Mouse (Mus musculus): ENCODE measurements around the gene Myo1d.

Myo1d gene

GRCm38 (mm10) chr11:80779527-80780344, at the start of gene Myo1d:
Gene Myo1d, minus strand, starts transcription at chr11:80780025.
- in situ Hi-C loops (cut with MboI, MseI), result loop anchor here (10.0 kb wide), 3 partner anchors 85 to 285 kb away; no protein-coding TSS in a partner anchor

DNA sequence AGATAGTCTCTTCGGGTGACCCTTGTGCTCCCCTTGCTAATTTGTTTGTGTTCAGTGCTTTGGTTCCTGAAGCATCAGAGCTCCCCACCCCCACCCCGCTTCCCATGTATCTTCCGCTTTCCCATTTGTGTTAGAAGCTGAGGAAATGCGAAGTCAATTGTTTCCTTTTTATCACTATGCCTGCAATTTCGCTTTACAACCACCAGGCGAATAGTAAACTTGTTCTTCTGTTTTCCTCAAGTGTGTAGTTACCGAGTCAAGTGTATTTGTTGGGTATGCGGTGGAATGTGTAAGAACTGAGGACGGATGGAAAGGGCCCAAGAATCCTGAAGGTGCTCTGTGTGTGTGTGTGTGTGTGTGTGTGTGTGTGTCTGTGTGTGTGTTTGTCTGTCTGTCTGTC, 42.0 kb upstream of the Myo1d start:
- in situ Hi-C loops (cut with MboI, MseI), result no loop called here

DNA sequence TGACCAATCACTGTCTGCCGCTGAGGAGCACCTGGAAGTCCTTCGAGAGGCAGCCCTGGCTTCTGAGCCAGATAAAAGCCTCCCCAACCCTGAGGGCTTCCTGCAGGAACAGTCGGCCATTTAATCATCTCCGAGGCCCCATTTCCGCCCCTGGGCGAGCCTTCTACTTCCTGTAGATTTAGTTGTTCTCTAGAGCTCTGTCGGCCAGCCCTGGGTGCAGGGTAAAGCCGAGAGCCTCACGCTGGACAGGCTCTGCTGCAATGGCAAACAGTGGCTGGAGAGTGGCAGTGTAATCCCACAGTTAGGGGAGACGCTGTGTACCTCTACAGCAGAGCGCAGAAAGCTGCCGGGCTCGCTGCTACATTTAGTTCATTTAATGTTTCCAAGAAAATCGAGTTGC, 41.5 kb upstream of the Myo1d start:
- in situ Hi-C loops (cut with MboI, MseI), result no loop called here

GRCm38 (mm10) chr11:80820085-80820484, 40.3 kb upstream of the Myo1d start:
- in situ Hi-C loops (cut with MboI, MseI), result no loop called here

- in situ Hi-C loops (cut with MboI, MseI), result loop anchor here in 1 of 2 experiments (5.0 kb wide), 1 partner anchor 121 kb away; no protein-coding TSS in a partner anchor
These were observed 38.4 kb upstream of the Myo1d start for GRCm38 (mm10) chr11:80818060-80818697.

DNA sequence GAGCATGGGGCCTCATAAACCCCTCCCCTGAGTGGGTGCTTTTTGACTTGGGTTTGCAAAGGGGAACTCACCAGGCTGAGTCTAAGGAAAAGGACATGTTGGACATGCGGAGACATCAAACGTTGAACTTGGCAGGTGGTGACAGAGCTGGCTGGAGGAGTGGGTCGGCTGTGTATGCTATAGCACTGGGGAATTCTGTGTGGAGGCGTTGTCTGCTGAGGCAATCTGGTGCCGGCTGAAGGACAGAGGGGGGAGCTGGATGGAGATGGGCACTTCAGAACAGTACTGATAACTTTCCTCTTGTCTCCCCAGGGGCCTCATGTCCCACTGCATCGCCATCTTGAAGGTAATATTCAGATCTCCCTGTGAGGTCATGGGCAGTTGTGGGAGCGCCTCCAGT, 35.5 kb upstream of the Myo1d start:
- in situ Hi-C loops (cut with MboI, MseI), result loop anchor here in 1 of 2 experiments (5.0 kb wide), 1 partner anchor 118 kb away; no protein-coding TSS in a partner anchor

DNA sequence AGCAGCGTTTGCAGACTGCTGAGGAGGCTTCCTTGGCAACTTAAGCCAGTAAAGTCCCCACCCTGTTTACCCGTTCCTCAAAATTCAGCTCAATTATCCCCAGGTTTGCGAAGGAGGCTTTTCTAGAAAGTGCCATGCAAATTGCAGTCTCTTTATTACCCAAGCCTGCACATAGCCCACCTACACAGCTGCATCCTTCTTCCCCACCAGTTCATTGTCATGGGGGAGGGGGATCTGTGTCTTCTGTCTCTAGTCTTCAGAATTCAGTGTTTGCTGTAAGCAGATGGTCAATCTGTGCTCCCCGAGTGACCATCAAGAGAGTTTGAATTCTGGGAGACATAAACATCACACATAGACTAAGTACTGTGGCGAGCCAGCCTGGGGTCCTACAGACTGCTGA, 31.3 kb upstream of the Myo1d start:
- in situ Hi-C loops (cut with MboI, MseI), result loop anchor here in 1 of 2 experiments (5.0 kb wide), 1 partner anchor 119 kb away; no protein-coding TSS in a partner anchor

DNA sequence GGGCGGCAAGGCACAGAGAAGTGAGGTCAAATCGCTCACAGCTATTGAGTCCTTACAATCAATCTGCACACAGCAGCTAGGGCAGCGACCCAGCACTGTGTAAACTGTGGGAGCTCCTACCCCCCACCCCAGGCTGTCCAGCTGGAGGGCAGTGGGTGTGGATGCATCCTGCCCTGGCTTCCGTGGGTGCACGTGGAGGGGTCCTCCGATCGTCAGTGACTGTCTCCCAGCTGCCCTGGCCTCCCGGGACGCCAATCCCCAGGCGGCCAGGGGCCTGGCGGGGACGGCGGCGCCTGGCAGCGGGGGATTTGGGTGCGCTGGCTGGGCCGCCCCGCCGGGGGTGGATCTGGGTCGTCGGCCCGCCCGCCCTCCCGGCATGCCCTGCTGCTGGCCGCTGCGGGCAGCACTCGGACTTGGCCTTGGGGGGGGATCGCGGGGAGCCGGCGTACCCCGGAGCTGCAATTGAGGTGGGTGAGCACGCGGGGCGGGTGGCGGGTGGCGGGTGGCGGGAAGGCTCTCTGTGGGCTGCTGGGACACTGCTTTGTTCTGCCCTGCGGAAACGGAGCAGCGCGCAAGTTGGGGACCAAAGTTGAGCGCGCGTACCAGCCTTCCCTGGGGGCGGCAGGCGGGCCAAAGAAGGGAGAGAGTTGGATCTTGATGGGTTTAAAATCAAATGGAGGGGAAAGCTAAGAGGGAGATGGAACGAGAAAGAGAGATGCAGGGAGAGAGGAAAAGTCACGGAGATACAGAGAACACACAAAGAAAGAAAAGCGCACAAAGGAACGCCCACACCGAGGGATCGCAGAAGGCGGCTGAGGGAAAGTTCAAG, 30.4 kb upstream of the Myo1d start, which contains the start of gene Tmem98:
TSS of gene Tmem98 (plus strand) at position 183 of the 829 bp plus-strand sequence.
- in situ Hi-C loops (cut with MboI, MseI), result loop anchor here in 1 of 2 experiments (5.0 kb wide), 1 partner anchor 118 kb away; no protein-coding TSS in a partner anchor

DNA sequence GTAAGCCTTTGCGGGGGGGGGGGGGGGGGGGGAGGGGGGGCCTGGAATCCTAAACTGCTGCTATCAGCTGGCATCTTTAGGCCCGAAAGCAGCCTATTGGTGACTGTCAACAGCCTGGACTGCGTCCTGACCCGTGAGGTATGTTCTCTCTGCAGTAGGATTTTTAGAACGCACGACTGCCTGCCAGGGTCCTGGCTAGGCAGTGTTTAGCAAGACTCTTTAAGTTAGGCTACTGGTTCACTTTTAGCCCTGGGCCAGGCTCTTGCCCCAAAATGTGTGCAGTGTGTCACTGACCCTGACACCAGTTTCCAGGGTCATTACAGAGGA, 29.8 kb upstream of the Myo1d start:
- in situ Hi-C loops (cut with MboI, MseI), result no loop called here

DNA sequence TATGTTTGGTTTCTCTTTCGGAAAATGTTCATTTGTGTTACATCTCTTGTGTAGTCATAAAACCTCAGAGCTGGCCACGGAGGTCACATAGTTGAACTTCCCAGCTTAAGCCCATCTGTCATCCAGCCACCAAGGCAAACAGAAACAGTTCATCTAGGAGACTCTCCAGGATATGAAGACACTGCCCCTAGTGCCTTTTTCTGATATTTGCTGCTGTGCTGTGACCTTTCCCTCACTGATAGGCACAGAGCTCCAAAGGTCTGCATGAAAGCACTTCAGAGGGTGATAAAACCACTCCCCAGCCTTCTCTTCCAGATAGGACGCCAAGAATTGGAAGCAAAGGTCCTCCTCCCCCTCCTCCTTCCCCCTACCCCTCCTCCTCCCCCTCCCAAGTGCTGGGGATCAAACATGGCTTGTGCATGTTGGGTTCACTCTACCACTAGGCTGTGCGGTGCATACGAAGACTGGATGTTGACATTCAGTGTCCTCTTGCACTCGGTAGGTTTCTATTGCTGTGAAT, 28.8 kb upstream of the Myo1d start:
- in situ Hi-C loops (cut with MboI, MseI), result no loop called here

DNA sequence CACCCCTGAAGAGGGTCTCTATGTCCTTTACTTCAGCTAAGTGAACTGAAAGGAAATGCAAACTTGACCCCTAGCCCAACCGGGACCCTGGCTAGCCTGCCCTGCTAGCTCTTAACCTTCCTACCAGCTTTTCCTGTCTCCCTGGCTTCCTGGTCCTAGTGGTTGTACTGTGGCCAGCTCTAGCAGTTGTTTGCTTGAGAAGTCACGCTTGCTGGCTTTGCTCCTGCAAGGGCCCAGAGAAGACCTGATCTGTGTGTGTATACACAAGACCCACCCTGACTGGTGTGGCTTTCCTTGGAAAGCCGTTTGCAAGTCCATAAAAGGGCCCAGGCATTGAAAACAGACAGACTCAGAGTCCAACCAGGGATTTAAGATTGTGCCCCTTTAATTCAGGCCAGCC, 22.9 kb upstream of the Myo1d start:
- in situ Hi-C loops (cut with MboI, MseI), result no loop called here

- in situ Hi-C loops (cut with MboI, MseI), result no loop called here
These were observed 20.2 kb upstream of the Myo1d start for GRCm38 (mm10) chr11:80799979-80800378.

DNA sequence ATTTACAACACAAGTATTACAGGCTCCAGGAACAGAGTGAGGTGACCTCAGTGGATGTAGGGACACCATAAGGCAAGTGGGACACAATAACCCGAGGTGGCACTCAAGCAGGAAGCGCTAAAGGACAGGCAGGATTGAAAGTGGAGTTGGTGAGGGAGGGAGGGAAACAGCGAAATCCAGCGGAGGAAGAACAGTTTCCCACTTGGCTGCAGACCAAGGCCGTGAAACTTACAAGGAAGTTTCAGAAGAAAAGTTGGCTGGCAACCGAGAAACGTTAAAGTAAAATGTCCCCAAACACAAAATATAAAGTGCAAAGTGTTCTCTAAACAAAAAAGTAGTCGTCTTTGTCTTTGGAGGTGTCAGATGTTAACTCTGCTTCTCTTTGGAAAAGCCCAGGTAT, 15.6 kb upstream of the Myo1d start:
- in situ Hi-C loops (cut with MboI, MseI), result no loop called here

- in situ Hi-C loops (cut with MboI, MseI), result no loop called here
These were observed 14.5 kb upstream of the Myo1d start for GRCm38 (mm10) chr11:80794290-80794689.

DNA sequence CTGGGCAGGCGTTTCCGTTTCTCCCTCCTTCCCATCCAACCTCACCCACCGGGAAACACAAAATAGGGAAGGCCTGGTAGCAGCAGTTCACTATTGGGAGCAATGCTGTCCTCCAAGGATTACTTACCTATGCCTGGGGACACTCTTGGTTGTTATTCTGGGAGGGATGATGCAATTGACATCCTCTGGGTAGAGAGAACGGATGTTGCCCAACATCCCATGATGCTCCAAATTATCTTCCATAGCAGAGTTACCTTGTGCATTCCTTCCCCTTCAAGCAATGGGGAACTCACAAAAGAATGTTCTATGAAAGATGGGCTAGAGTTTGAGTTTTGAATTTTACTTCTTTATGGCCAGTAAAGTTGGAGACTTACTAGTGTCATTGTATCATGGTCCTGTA, 13.6 kb upstream of the Myo1d start:
- in situ Hi-C loops (cut with MboI, MseI), result no loop called here

DNA sequence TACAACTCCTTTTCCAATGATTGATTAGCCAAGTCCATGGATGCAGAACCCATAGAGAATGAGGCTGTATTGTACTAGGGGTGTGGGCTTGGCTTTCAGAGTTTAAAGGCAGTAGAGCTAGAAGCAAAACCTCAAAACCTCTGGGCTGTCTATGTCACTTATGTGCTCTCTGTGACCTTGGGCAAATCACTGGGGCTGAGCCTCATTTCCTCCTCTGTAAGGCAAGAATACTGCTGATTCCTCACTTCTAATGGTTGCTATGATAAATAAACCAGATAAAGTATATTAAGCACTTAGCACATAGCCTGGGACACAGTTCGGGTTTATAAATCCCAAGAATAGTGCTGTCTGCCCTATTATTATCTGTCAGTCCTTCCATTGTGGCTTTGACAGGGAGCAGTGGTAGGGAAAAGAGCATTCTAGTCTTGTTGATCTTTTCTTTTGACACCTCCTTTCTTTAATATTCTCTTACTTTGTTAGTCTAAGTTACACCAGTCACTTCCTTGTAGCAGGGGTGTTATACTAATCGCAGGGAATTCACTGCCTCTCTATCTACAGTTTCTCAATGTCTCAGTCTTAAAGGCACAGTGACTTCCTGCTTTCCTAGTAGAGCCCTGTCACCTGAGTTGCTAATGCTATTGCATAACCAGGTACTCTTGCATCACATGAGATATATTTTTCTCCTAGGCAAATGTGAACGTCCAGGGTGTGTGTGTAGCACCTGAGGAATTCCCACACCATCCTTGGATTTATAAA, 12.0 kb upstream of the Myo1d start:
- in situ Hi-C loops (cut with MboI, MseI), result no loop called here

GRCm38 (mm10) chr11:80790413-80790812, 10.6 kb upstream of the Myo1d start:
- in situ Hi-C loops (cut with MboI, MseI), result no loop called here

DNA sequence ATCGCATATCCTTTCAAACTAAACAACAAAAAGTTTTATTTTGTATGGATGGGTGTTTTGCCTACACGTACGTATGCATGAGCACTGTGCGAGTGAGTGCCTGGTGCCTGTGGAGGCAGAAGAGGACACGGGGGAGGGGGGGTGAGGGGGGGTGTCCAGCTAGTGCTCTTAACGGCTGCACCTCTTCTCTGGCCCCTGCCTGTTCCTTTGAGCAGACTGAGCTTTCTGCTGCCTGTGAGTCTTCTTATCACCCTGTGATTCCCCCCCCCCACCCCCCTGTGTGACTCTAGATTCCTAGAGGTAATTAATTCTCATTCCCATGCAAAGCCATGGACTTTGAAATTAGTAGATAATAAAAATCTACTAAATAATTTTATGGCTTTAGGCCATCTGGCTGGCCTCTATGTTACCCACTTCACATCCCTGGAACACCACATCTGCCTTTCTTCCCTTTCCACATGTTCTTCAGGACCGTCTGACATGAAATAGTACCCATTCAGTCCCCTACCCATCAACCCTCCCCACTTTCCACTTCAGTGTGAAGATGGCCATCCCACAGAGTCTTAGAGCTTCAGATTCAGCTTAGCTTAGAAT, 9.9 kb upstream of the Myo1d start:
- in situ Hi-C loops (cut with MboI, MseI), result loop anchor here (5.0 to 10.0 kb wide), 3 partner anchors 72 to 235 kb away; no protein-coding TSS in a partner anchor

- in situ Hi-C loops (cut with MboI, MseI), result loop anchor here (5.0 to 10.0 kb wide), 3 partner anchors 68 to 231 kb away; no protein-coding TSS in a partner anchor
These were observed 5.8 kb upstream of the Myo1d start for GRCm38 (mm10) chr11:80785672-80786071.

GRCm38 (mm10) chr11:80784294-80784743, 4.5 kb upstream of the Myo1d start:
- in situ Hi-C loops (cut with MboI, MseI), result loop anchor here in 1 of 2 experiments (10.0 kb wide), 2 partner anchors 90 to 230 kb away; no protein-coding TSS in a partner anchor
